Mouse (Mus musculus): Measurements from ENCODE around the gene Mrgprg. TPM values are rescaled to one million over a fixed set of nuclear protein-coding genes. Genes with fewer than 3 reads are reported as not detected.

Mrgprg gene
- not detected for total RNA-seq (2021)
- long read RNA-seq, experiment 1, result 0 reads
- long read RNA-seq, experiment 2, result 0 reads

GRCm38 (mm10) chr7:143766893-143767292 lies at the start of gene Mrgprg:
Gene Mrgprg, minus strand, starts transcription at chr7:143766993.
- no peak for DNase-seq (ENCODE audit: low spot score in 2 of 2)

- DNase-seq (ENCODE audit: low spot score in 2 of 2), result no peak
Observed at GRCm38 (mm10) chr7:143808909-143809308, 42.1 kb upstream of the Mrgprg start.

GRCm38 (mm10) chr7:143805199-143805624 lies 38.4 kb upstream of the Mrgprg start:
- no peak for DNase-seq (ENCODE audit: low spot score in 2 of 2)

GRCm38 (mm10) chr7:143801195-143802065 lies 34.6 kb upstream of the Mrgprg start:
- DNase-seq (ENCODE audit: low spot score in 2 of 2), result no peak

- DNase-seq (ENCODE audit: low spot score in 2 of 2), result no peak
Observed at GRCm38 (mm10) chr7:143800770-143801169, 34.0 kb upstream of the Mrgprg start.

- no peak for DNase-seq (ENCODE audit: low spot score in 2 of 2)
Observed at GRCm38 (mm10) chr7:143798783-143799182, 32.0 kb upstream of the Mrgprg start.

GRCm38 (mm10) chr7:143793121-143793520 lies 26.3 kb upstream of the Mrgprg start:
- DNase-seq (ENCODE audit: low spot score in 2 of 2), result no peak

- no peak for DNase-seq (ENCODE audit: low spot score in 2 of 2)
Observed at GRCm38 (mm10) chr7:143792336-143792985, 25.7 kb upstream of the Mrgprg start.

- peak; percentile 77 to 87 for DNase-seq (ENCODE audit: low spot score in 2 of 2)
Observed at GRCm38 (mm10) chr7:143783996-143784829, 17.4 kb upstream of the Mrgprg start, which contains the start of gene Mrgpre. Gene Mrgpre, minus strand, starts transcription at chr7:143784500.

- no peak for DNase-seq (ENCODE audit: low spot score in 2 of 2)
Observed at GRCm38 (mm10) chr7:143783378-143783995, 16.7 kb upstream of the Mrgprg start.

- DNase-seq (ENCODE audit: low spot score in 2 of 2), result no peak
Observed at GRCm38 (mm10) chr7:143777375-143777774, 10.6 kb upstream of the Mrgprg start.

GRCm38 (mm10) chr7:143776137-143776536 lies 9.3 kb upstream of the Mrgprg start:
- no peak for DNase-seq (ENCODE audit: low spot score in 2 of 2)

- no peak for DNase-seq (ENCODE audit: low spot score in 2 of 2)
Observed at GRCm38 (mm10) chr7:143769461-143769860, 2.7 kb upstream of the Mrgprg start.

- no peak for DNase-seq (ENCODE audit: low spot score in 2 of 2)
Observed at GRCm38 (mm10) chr7:143768267-143768666, 1.5 kb upstream of the Mrgprg start.

GRCm38 (mm10) chr7:143764876-143765530 lies 1.8 kb downstream of the Mrgprg start:
- no peak for DNase-seq (ENCODE audit: low spot score in 2 of 2)

- DNase-seq (ENCODE audit: low spot score in 2 of 2), result no peak
Observed at GRCm38 (mm10) chr7:143763794-143764193, 3.0 kb downstream of the Mrgprg start.

GRCm38 (mm10) chr7:143758956-143759355 lies 7.8 kb downstream of the Mrgprg start:
- no peak for DNase-seq (ENCODE audit: low spot score in 2 of 2)

- no peak for DNase-seq (ENCODE audit: low spot score in 2 of 2)
Observed at GRCm38 (mm10) chr7:143757696-143758095, 9.1 kb downstream of the Mrgprg start.

- DNase-seq (ENCODE audit: low spot score in 2 of 2), result peak in 1 of 2 experiments; percentile 72
Observed at GRCm38 (mm10) chr7:143757027-143757390, 9.8 kb downstream of the Mrgprg start.

All from gastrocnemius, postnatal 4 days (tissue).